Mouse (Mus musculus): Measurements from ENCODE around the gene Stx1a. TPM values are rescaled to one million over a fixed set of nuclear protein-coding genes. Genes with fewer than 3 reads are reported as not detected.

Gene Stx1a
- polyA plus RNA-seq, 1 experiment, result 4.1 TPM

GRCm38 (mm10) chr5:135007802-135008571 is 15.3 kb upstream of the Stx1a start:
- DNase-seq, result peak; percentile 63
- H3K4me3 ChIP-seq (ENCODE audit: insufficient read depth, low read depth, low read length), result peak overlapping the region; percentile 52
- H3K27ac ChIP-seq (ENCODE audit: insufficient read depth, low read depth, low read length), result peak overlapping the region; percentile 84
- no peak for TF ChIP-seq POLR2A (IDR thresholded peaks at IDR 0.05; ENCODE audit: low read depth, low read length)
- peaks cover 9% of the 10 kb centered on the region; the same call in 1 of the 2 replicates for H3K4me1 ChIP-seq (ENCODE audit: control insufficient read depth, insufficient read depth, low read length)
- 43% methylated on average over 16 of the region's 16 CpGs for WGBS
- H3K27me3 ChIP-seq (replicated peaks; ENCODE audit: control insufficient read depth, insufficient read depth, low read length), result no peaks in the 10 kb centered on the region
- H3K36me3 ChIP-seq (ENCODE audit: control insufficient read depth, insufficient read depth, low read length), result no peaks in the 10 kb centered on the region

GRCm38 (mm10) chr5:135008671-135009589 is 14.4 kb upstream of the Stx1a start, which contains the start of gene Abhd11:
Abhd11 (plus strand) TSS chr5:135009152.
- under 1% methylated on average over 52 of the region's 52 CpGs for WGBS
- peak; percentile 100 for DNase-seq
- H3K27ac ChIP-seq (ENCODE audit: insufficient read depth, low read depth, low read length), result peak within 1 kb of the TSS; percentile 99
- H3K4me3 ChIP-seq (ENCODE audit: insufficient read depth, low read depth, low read length), result peak within 1 kb of the TSS; percentile 90
- 0 out of 2 replicates have a peak, but pooled peaks have one; percentile 6 for TF ChIP-seq CTCF (conservative IDR thresholded peaks at IDR 0.05; ENCODE audit: insufficient read depth, insufficient read length, low read depth, low read length)
- peak; percentile 93 for TF ChIP-seq POLR2A (IDR thresholded peaks at IDR 0.05; ENCODE audit: low read depth, low read length)
- H3K4me1 ChIP-seq (ENCODE audit: control insufficient read depth, insufficient read depth, low read length), result peaks cover 9% of the 10 kb centered on the region; the same call in 1 of the 2 replicates
- H3K27me3 ChIP-seq (replicated peaks; ENCODE audit: control insufficient read depth, insufficient read depth, low read length), result no peaks in the 10 kb centered on the region
- H3K36me3 ChIP-seq (ENCODE audit: control insufficient read depth, insufficient read depth, low read length), result no peaks in the 10 kb centered on the region

GRCm38 (mm10) chr5:135009590-135010319 is 13.5 kb upstream of the Stx1a start:
- peaks cover 9% of the 10 kb centered on the region; the same call in 1 of the 2 replicates for H3K4me1 ChIP-seq (ENCODE audit: control insufficient read depth, insufficient read depth, low read length)
- H3K27ac ChIP-seq (ENCODE audit: insufficient read depth, low read depth, low read length), result peak overlapping the region; percentile 99
- WGBS, result under 1% methylated on average over 36 of the region's 37 CpGs
- peak overlapping the region; percentile 90 for H3K4me3 ChIP-seq (ENCODE audit: insufficient read depth, low read depth, low read length)
- H3K27me3 ChIP-seq (replicated peaks; ENCODE audit: control insufficient read depth, insufficient read depth, low read length), result no peaks in the 10 kb centered on the region
- H3K36me3 ChIP-seq (ENCODE audit: control insufficient read depth, insufficient read depth, low read length), result no peaks in the 10 kb centered on the region
- TF ChIP-seq CTCF (conservative IDR thresholded peaks at IDR 0.05; ENCODE audit: insufficient read depth, insufficient read length, low read depth, low read length) (no peak), POLR2A (IDR thresholded peaks at IDR 0.05; ENCODE audit: low read depth, low read length) (peak; percentile 39)
- peak; percentile 95 for DNase-seq

- no peak for DNase-seq
- WGBS, result 40% methylated on average over 7 of the region's 7 CpGs
- Histone ChIP-seq H3K4me1 (ENCODE audit: control insufficient read depth, insufficient read depth, low read length) (peaks cover 9% of the 10 kb centered on the region; the same call in 1 of the 2 replicates), H3K27ac (ENCODE audit: insufficient read depth, low read depth, low read length) (peak overlapping the region; percentile 67), H3K4me3 (ENCODE audit: insufficient read depth, low read depth, low read length) (peak overlapping the region; percentile 90), H3K36me3 (ENCODE audit: control insufficient read depth, insufficient read depth, low read length) (no peaks in the 10 kb centered on the region), H3K27me3 (replicated peaks; ENCODE audit: control insufficient read depth, insufficient read depth, low read length) (no peaks in the 10 kb centered on the region)
- TF ChIP-seq POLR2A (IDR thresholded peaks at IDR 0.05; ENCODE audit: low read depth, low read length) (no peak), CTCF (conservative IDR thresholded peaks at IDR 0.05; ENCODE audit: insufficient read depth, insufficient read length, low read depth, low read length) (no peak)
Observed at GRCm38 (mm10) chr5:135010320-135010709, 13.0 kb upstream of the Stx1a start.

GRCm38 (mm10) chr5:135010841-135011743 is 12.2 kb upstream of the Stx1a start:
- WGBS, result 81% methylated on average over 25 of the region's 25 CpGs
- Histone ChIP-seq H3K27me3 (replicated peaks; ENCODE audit: control insufficient read depth, insufficient read depth, low read length) (no peaks in the 10 kb centered on the region), H3K36me3 (ENCODE audit: control insufficient read depth, insufficient read depth, low read length) (no peaks in the 10 kb centered on the region), H3K4me1 (ENCODE audit: control insufficient read depth, insufficient read depth, low read length) (peaks cover 9% of the 10 kb centered on the region; the same call in 1 of the 2 replicates), H3K4me3 (ENCODE audit: insufficient read depth, low read depth, low read length) (no peak overlapping the region), H3K27ac (ENCODE audit: insufficient read depth, low read depth, low read length) (no peak overlapping the region)
- no peak for TF ChIP-seq POLR2A (IDR thresholded peaks at IDR 0.05; ENCODE audit: low read depth, low read length)
- no peak for TF ChIP-seq CTCF (conservative IDR thresholded peaks at IDR 0.05; ENCODE audit: insufficient read depth, insufficient read length, low read depth, low read length)
- DNase-seq, result no peak
